Mouse (Mus musculus) G1E (cell line): ENCODE measurements around the gene Ifi47. TPM values are rescaled to one million over a fixed set of nuclear protein-coding genes. Genes with fewer than 3 reads are reported as not detected.
A peak's percentile ranks its signal among the peaks of the same experiment; 100 is the strongest.
"Not testable (repeated sequence)": the region's sequence is repeated elsewhere in the genome, so short reads cannot be mapped to it uniquely, and the experiment has no call there.

Experiments used
- ATAC-seq: 2 replicates; pipeline ENCODE4 v1.8.0; 2016; ENCODE audit warnings: mild to moderate bottlenecking; ENCODE audit not compliant: insufficient number of reproducible peaks, poor library complexity, low FRiP score, severe bottlenecking; ENCODE audit errors: extremely low read depth
- DNase-seq: peaks from one replicate; pipeline ENCODE4 v3.0.0; 2012; ENCODE audit warnings: low spot score
- H3K27me3 ChIP-seq: 2 replicates; pipeline ENCODE4 v1.6.1; 2012; ENCODE audit warnings: mild to moderate bottlenecking, low read length, inconsistent platforms; ENCODE audit not compliant: insufficient read depth
- H3K36me3 ChIP-seq: replicated peaks from 2 replicates; pipeline ENCODE3; 2012; ENCODE audit warnings: mild to moderate bottlenecking, inconsistent platforms
- H3K4me1 ChIP-seq: 2 replicates; pipeline ENCODE4 v1.6.1; 2012; ENCODE audit warnings: low read depth, low read length, inconsistent platforms, mixed read lengths; ENCODE audit not compliant: insufficient read depth
- H3K4me3 ChIP-seq: 2 replicates; pipeline ENCODE4 v1.5.1; 2012; ENCODE audit warnings: low read depth, mild to moderate bottlenecking, inconsistent platforms, low read length, moderate library complexity, mixed read lengths
- H3K9me3 ChIP-seq: replicated peaks from 2 replicates; pipeline ENCODE4 v1.6.1; 2012; ENCODE audit warnings: inconsistent platforms
- CTCF ChIP-seq: IDR thresholded peaks from 2 replicates; pipeline ENCODE4 v1.5.1; 2012; ENCODE audit warnings: low read depth, low read length, inconsistent platforms, mixed read lengths
- GATA1 ChIP-seq: IDR thresholded peaks from 2 replicates; pipeline ENCODE4 v1.6.1; 2012; ENCODE audit warnings: borderline replicate concordance, low read length, inconsistent platforms, mixed read lengths
- GATA2 ChIP-seq: IDR thresholded peaks from 2 replicates; pipeline ENCODE4 v1.6.1; 2012; ENCODE audit warnings: low read depth, low read length, inconsistent platforms, borderline replicate concordance
- POLR2AphosphoS5 ChIP-seq: IDR thresholded peaks from 2 replicates; pipeline ENCODE4 v1.6.1; 2012; ENCODE audit warnings: low read depth, low read length, inconsistent platforms; ENCODE audit not compliant: insufficient replicate concordance
- TAL1 ChIP-seq: conservative IDR thresholded peaks from 2 replicates; pipeline ENCODE4 v1.6.1; 2012; ENCODE audit warnings: low read depth, low read length, inconsistent platforms, mixed read lengths
- polyA plus RNA-seq: library from polyadenylated mRNA; stranded (reverse); fragments of >175 nt; gene quantifications from 2 replicates; pipeline ENCODE4 v1.2.3, GENCODE M21; 2012
- total RNA-seq, 2 experiments: library from RNA; stranded (forward) in 1 of 2; stranded (reverse) in 1 of 2; fragments of 200-1000 nt in 1 of 2; fragments of >200 nt in 1 of 2; fragmentation: Nextera tagmentation in 1 of 2; gene quantifications; 2 replicates each; pipeline ENCODE4 v1.2.3; 2014 to 2017

Ifi47 gene
- 16.5 and 25.1 TPM in 2 replicates for total RNA-seq (2014; fragmentation: Nextera tagmentation)
- 31.6 and 32.2 TPM in 2 replicates for total RNA-seq (2017)
- 0.81 and 0.99 TPM in 2 replicates for polyA plus RNA-seq

GRCm38 (mm10) chr11:49076001-49076757 is at the start of gene Ifi47:
Gene Ifi47 (plus strand): TSS chr11:49076587.
- H3K4me3 ChIP-seq, H3K36me3 ChIP-seq, H3K27me3 ChIP-seq, DNase-seq, H3K9me3 ChIP-seq: not testable (repeated sequence)
- peaks cover 39% of the 10 kb centered on the region for H3K4me1 ChIP-seq
- peak; percentile 34 for ATAC-seq

GRCm38 (mm10) chr11:49050064-49050463 is 26.3 kb upstream of the Ifi47 start:
- H3K36me3 ChIP-seq, H3K27me3 ChIP-seq, H3K9me3 ChIP-seq, H3K4me3 ChIP-seq, H3K4me1 ChIP-seq, DNase-seq: not testable (repeated sequence)
- ATAC-seq = peak; percentile 40; the same call in 1 of the 2 replicates

- not testable (repeated sequence) for H3K4me3 ChIP-seq, H3K4me1 ChIP-seq, H3K9me3 ChIP-seq, DNase-seq, H3K27me3 ChIP-seq, H3K36me3 ChIP-seq
- ATAC-seq = peak; percentile 15; the same call in 1 of the 2 replicates
Observed at GRCm38 (mm10) chr11:49051093-49051891, 25.1 kb upstream of the Ifi47 start, which contains the start of gene 9930111J21Rik2. Gene 9930111J21Rik2 (minus strand): TSS chr11:49051242.

- ATAC-seq, H3K4me3 ChIP-seq, H3K27me3 ChIP-seq, DNase-seq, H3K36me3 ChIP-seq, H3K9me3 ChIP-seq, H3K4me1 ChIP-seq: not testable (repeated sequence)
Observed at GRCm38 (mm10) chr11:49051894-49052293, 24.5 kb upstream of the Ifi47 start.

GRCm38 (mm10) chr11:49060061-49060460 is 16.3 kb upstream of the Ifi47 start:
- H3K4me1 ChIP-seq, H3K36me3 ChIP-seq, H3K4me3 ChIP-seq, DNase-seq, H3K9me3 ChIP-seq, ATAC-seq, H3K27me3 ChIP-seq: not testable (repeated sequence)

GRCm38 (mm10) chr11:49061865-49062264 is 14.5 kb upstream of the Ifi47 start:
- H3K27me3 ChIP-seq, ATAC-seq: not testable (repeated sequence)

GRCm38 (mm10) chr11:49063713-49064469 is 12.5 kb upstream of the Ifi47 start, which contains the start of gene Tgtp2:
Gene Tgtp2 (minus strand): TSS chr11:49064206.
- H3K4me1 ChIP-seq = peaks cover 13% of the 10 kb centered on the region
- not testable (repeated sequence) for H3K4me3 ChIP-seq, DNase-seq, H3K27me3 ChIP-seq, H3K36me3 ChIP-seq, ATAC-seq, H3K9me3 ChIP-seq

More at GRCm38 (mm10) chr11:49061865-49062264, 14.5 kb upstream of the Ifi47 start:
- H3K9me3 ChIP-seq, H3K36me3 ChIP-seq, DNase-seq, H3K4me3 ChIP-seq, H3K4me1 ChIP-seq: not testable (repeated sequence)

GRCm38 (mm10) chr11:49068358-49068757 is 8.0 kb upstream of the Ifi47 start:
- ATAC-seq = no peak

More at GRCm38 (mm10) chr11:49068358-49068757, 8.0 kb upstream of the Ifi47 start:
- no peak for TF ChIP-seq GATA1
- TF ChIP-seq TAL1 = no peak
- TF ChIP-seq CTCF = no peak
- TF ChIP-seq POLR2AphosphoS5 = no peak
- no peak for TF ChIP-seq GATA2
- Histone ChIP-seq H3K9me3 (no peaks in the 10 kb centered on the region), H3K4me3 (no peak overlapping the region), H3K36me3 (no peaks in the 10 kb centered on the region), H3K27me3 (no peaks in the 10 kb centered on the region), H3K4me1 (peaks cover 23% of the 10 kb centered on the region)
- DNase-seq = no peak
